Mouse (Mus musculus) liver (tissue): ENCODE measurements around the gene Dbi.

Source experiments
- DNase-seq: peaks from one replicate; pipeline ENCODE4 v3.0.0-alpha.2; 2020; ENCODE audit warnings: mixed read lengths

The Dbi gene

GRCm38 (mm10) chr1:120120141-120120968 is 523 bp downstream of the Dbi start:
- DNase-seq: peak; percentile 60

GRCm38 (mm10) chr1:120119389-120119788 is 1.5 kb downstream of the Dbi start:
- DNase-seq: no peak

- DNase-seq: no peak
These were observed 2.0 kb downstream of the Dbi start for GRCm38 (mm10) chr1:120118854-120119253.

DNA sequence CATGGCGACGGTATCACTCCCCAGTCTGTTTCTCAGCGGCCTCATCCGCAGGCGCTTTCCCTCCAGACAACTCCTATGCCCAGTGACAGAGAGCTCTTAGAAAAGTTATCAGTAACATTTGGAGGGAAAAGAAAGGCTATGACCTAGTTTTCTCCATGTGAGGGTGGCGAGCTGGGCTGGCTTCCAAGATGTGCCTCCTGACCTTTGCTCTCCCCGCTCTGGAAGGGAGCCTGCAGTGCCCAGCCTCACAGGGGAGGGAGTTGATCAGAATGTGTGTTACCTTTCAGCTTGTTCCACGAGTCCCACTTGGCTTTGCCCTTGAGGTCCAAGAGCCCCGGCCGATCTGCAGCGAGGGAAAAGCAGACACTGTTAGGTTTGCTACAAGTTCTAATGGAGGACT is 4.8 kb downstream of the Dbi start:
- DNase-seq: no peak

DNA sequence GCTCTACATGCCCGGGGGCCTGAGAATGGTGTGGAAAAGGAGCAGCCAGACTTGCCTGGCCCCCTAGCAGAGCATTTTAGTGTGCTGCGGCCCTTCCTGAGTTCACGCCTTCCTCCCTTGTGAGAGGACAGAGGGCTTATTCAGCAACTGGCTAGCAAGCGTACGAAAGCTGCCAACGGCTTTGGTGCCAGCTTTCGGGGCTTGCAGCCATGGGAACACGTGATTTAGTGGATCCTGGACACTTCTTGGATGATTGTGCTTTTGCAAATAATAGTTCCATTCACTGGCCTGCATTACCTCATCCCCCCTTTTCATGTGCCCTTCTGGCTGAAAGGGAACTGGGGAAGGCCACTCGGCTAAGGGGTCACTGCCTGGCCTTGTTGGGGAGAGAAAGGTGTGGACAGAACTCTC is 5.2 kb downstream of the Dbi start:
- DNase-seq: no peak

DNA sequence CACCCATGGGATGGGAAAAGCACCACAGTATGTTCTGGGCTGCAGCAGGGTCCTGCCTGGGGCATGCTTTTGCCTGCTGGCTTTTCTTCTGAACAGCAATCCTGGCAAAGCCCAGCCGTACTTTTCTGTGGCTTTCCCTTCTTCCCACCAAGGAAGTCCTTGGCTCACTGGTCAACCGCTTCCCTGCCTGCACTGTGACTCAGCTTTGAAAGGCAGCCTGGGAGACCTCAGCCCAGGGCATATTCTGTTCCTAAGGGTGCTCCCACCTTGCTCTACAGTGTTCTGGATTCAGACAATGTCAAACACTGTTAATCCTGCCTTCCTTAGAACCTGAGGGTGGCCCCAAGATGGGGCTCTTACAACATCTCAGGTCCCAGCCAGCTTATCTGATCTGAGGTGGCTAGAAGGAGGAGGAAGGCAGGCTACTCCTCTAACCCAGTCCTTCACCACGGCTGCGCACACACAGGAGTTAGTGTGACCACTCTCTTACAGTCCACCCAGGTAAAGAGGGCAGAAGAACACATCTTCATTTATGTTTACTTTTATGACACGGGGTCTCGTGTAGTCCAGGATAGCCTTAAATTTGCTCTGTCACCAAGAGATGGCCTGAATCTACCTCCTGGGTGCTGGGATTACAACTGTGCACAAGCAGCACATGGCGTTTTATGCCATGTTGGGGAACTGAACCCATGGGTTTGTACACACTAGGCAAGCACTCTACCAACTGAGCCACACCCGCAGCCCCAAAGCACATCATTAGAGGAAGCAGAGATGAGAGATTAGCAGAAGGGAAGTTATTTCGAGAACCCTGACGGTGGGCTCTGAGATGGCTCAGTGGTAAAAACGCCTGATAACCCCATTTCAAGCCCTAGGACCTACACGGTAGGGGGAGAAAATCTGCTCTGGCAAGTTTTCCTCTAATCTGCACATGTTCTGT is 8.4 kb downstream of the Dbi start:
- no peak for DNase-seq

DNA sequence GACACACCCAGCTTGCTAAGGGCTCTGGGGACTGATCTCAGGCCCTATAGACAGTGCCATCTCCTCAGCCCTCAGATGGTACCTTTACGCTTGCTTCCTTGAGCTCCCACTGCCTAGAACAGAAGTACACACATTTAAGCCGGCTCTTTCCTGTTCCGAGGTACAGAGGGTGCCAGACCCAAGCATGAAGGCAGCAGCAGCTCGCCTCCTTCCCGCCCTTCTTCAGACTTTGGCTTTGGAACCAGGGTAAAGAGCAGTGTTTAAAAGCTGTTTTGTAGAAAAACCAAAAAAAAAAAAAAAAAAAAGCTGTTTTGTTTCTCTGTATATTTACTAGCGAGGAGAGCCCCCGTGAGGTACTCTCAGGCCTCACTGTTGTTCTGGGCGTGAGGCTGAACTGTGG is 9.1 kb downstream of the Dbi start:
- no peak for DNase-seq

- no peak for DNase-seq
These were observed 11.0 kb downstream of the Dbi start for GRCm38 (mm10) chr1:120109741-120110432.

- DNase-seq: no peak
These were observed 15.3 kb downstream of the Dbi start for GRCm38 (mm10) chr1:120105556-120105959.

DNA sequence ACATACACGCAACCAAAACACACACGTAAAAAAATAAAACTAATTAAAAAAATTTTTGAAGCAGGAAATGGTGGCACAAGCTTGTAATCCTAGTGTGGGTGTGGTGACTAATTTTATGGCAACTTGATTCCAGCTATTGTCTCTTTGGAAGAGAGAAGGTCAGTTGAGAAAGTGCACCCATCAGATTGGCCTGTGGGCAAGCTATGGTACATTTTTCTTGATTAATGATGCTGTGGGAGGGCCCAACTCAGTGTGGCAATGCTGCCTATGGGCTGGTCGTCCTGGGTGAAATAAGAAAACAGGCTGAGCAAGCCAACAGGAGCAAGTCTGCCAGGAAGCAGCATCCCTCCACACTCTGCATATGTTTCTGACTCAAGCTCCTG is 19.7 kb downstream of the Dbi start:
- no peak for DNase-seq

GRCm38 (mm10) chr1:120100456-120101226 is 20.2 kb downstream of the Dbi start:
- no peak for DNase-seq

DNA sequence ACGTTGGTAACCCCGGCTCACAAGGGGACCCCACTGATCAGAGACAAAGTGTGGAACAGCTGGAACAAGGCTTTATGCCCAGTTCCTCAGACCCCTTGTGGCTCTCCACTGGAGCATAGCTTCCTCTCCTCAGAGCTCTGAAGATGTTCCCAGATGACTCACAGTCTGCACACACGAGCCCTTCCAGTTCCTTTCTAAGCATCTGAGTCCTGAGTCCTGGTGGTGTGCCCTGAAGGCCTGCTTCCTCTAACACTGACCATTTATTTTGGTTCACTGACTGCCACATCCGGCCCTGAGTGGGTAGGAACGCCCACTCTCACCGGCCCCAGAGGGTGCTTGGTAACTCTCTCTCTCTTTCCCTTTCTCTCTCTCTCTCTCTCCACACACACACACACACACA is 21.4 kb downstream of the Dbi start:
- DNase-seq: no peak

DNA sequence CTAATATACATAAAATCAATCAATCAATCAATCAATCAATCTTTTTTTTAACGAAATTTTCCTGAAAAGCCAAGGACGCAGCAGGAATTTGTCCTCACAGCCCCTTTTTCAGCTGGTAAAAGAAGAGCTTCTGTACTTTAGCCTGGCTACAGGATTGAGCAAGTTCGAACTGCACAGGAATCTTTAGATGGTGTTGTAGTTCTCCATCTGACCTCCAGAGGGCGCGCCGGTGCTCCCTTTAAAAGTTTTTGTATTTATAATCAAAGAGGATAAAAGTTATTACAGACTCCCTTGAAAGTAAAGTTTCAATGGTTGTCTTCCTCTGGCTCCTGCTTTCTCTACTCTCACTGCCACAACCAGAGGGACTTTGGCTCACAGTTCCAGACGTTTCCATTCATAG is 22.6 kb downstream of the Dbi start:
- DNase-seq: peak; percentile 66

DNA sequence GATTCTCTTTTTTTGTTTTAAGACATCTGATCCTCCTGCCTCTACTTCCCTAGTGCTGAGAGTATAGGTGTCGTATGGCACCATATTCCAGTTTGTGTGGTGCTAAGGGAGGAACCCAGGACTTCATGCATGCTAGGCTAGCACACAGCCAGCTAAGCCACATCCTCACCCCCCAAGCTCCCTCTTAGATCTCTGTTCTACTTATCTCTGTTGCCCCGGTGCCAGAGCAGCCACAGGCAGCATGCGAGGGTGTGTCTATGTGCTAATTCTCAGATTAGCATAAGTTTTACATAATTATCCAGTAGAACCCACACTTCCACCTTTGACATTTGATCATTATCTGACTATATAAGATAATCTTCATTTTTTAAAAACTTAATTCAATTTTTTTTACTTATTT is 26.0 kb downstream of the Dbi start:
- no peak for DNase-seq

- DNase-seq: peak; percentile 80
These were observed 27.3 kb downstream of the Dbi start for GRCm38 (mm10) chr1:120093482-120094134.

DNA sequence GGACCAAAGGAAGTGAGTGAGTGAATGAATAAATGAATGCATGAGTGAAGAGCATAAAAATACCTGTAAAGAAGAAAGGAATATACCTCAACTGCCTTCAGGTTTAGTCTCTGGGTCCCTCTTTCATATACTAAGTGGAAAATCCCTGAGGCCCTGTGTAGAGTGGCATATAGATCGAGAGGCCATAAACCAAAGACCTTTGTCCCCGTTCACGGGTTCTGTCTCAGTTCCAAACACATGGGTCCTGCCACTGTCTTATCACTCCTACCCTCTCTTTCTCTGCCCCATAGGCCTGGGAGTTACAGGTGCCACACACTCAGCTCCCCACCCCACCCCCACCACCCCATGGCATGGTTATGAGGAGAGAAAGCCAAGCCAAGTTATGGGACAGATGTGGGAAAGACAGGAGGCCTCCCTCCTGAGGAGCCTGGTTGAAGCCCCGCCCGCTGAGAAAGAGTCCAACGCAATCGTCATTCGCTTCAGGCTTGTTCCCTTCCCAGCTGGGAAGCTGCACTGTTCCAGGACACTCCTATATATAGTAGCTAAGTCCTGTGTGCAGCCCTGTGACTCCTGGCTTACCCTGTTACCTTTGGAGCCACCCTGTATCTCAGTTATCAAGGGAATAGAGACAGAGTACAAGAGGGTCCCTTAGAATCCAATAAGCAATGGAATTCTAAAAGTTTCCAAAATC is 29.9 kb downstream of the Dbi start:
- no peak for DNase-seq

GRCm38 (mm10) chr1:120089180-120089579 is 31.7 kb downstream of the Dbi start:
- no peak for DNase-seq

GRCm38 (mm10) chr1:120086644-120087043 is 34.2 kb downstream of the Dbi start:
- no peak for DNase-seq

GRCm38 (mm10) chr1:120085696-120086095 is 35.2 kb downstream of the Dbi start:
- no peak for DNase-seq

DNA sequence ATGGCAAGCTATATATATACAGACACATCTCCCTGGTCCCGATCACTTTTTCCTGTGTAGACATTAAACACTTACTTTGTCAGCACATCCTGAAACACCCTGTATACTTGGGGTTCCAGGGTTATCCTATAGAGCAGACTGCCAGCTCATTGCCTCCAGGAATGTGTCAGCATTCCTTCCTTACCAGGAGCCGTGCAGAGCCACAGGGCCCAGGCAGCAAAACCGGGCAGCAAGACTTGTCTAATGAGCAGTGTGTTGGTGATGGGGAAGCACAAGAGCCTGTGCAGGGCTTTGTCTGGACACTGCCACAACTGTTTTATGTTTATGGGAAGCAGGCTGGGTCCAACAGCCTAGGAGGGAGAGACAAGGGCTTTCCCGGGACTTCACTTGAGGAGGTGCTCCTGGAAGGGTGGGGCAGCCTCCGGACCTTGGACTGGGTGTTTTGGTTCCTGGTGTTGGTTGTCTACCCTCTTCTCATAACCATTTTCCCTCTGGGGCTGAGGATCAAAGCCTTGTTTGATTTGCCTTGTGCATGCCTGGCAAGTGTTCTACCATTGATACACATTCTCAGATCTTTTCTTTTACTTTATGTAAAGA is 36.9 kb downstream of the Dbi start:
- no peak for DNase-seq
